Mouse (Mus musculus) liver, embryonic 13.5 days (tissue): ENCODE results near the gene Ccdc175. TPM values are rescaled to one million over a fixed set of nuclear protein-coding genes. Genes with fewer than 3 reads are reported as not detected.

Experiments used
- ATAC-seq: fragments of 200-750 bp; cut with Nextera tagmentation; 2 replicates; pipeline ENCODE4 v1.8.0; 2017; ENCODE audit warnings: low read depth, mild to moderate bottlenecking, moderate number of reproducible peaks, moderate library complexity
- DNase-seq: peaks from one replicate; pipeline ENCODE4 v3.0.0; 2022
- H3K27ac ChIP-seq: fragments of 300-500 bp; sonication (generic); 2 replicates; pipeline ENCODE4 v1.5.1; 2015; ENCODE audit warnings: moderate library complexity, mild to moderate bottlenecking, inconsistent platforms
- H3K27me3 ChIP-seq: fragments of 300-500 bp; sonication (generic); 2 replicates; pipeline ENCODE4 v1.6.1; 2015; ENCODE audit warnings: mild to moderate bottlenecking, inconsistent platforms
- H3K36me3 ChIP-seq: fragments of 300-500 bp; sonication (generic); 2 replicates; pipeline ENCODE4 v1.6.1; 2015; ENCODE audit warnings: mild to moderate bottlenecking, inconsistent platforms
- H3K4me1 ChIP-seq: fragments of 300-500 bp; sonication (generic); replicated peaks from 2 replicates; pipeline ENCODE4 v1.6.1; 2015; ENCODE audit warnings: inconsistent platforms
- H3K4me2 ChIP-seq: fragments of 300-500 bp; sonication (generic); 2 replicates; pipeline ENCODE4 v1.6.1; 2015; ENCODE audit warnings: inconsistent platforms, mild to moderate bottlenecking, moderate library complexity
- H3K4me3 ChIP-seq: fragments of 300-500 bp; sonication (generic); replicated peaks from 2 replicates; pipeline ENCODE4 v1.5.1; 2015; ENCODE audit warnings: mild to moderate bottlenecking, inconsistent platforms
- H3K9ac ChIP-seq: fragments of 300-500 bp; sonication (generic); 2 replicates; pipeline ENCODE4 v1.6.1; 2015; ENCODE audit warnings: mild to moderate bottlenecking, inconsistent platforms
- H3K9me3 ChIP-seq: fragments of 300-500 bp; sonication (generic); replicated peaks from 2 replicates; pipeline ENCODE4 v1.6.1; 2016; ENCODE audit warnings: inconsistent platforms
- WGBS: fragments of 180-500 bp; shearing (Covaris S2); methylation state at CpG from one replicate; pipeline ENCODE4 v1.1.7; 2015; ENCODE audit not compliant: insufficient replicate concordance; 5-methylcytosine and 5-hydroxymethylcytosine counted together
- polyA plus RNA-seq: library from polyadenylated mRNA; unstranded; fragments of >200 nt; fragmentation: Nextera tagmentation; extraction: Ambion mirVana; gene quantifications from 2 replicates; pipeline ENCODE4 v1.2.1, GENCODE M21; 2015

Gene Ccdc175
- polyA plus RNA-seq, 1 experiment from 2014 or later: not detected

DNA sequence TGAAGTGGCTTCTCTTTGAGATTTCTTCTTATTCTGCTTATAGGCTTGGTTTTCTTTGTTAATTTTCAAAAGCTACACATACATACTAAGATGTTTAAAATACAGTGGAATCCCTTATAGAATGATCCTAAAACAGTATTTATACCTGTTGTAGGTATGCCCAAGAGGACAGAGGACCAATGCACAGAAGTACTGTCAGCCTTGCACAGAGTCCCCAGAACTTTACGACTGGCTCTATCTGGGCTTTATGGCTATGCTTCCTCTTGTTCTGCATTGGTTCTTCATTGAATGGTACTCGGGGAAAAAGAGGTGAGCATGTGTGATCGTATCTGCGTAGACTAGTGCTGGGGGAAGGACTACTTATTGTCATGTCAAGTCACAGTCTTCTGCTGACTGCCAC, 95.0 kb downstream of the Ccdc175 start:
- H3K9ac ChIP-seq: no peak overlapping the region
- no peak for DNase-seq
- H3K4me2 ChIP-seq: no peak overlapping the region
- H3K27me3 ChIP-seq: peaks cover 3% of the 10 kb centered on the region
- peaks cover 25% of the 10 kb centered on the region for H3K4me1 ChIP-seq
- WGBS: 83% methylated on average over 4 of the region's 4 CpGs
- no peak for ATAC-seq
- no peak overlapping the region for H3K4me3 ChIP-seq
- H3K36me3 ChIP-seq: peaks cover 31% of the 10 kb centered on the region
- no peaks in the 10 kb centered on the region for H3K9me3 ChIP-seq
- H3K27ac ChIP-seq: no peak overlapping the region

DNA sequence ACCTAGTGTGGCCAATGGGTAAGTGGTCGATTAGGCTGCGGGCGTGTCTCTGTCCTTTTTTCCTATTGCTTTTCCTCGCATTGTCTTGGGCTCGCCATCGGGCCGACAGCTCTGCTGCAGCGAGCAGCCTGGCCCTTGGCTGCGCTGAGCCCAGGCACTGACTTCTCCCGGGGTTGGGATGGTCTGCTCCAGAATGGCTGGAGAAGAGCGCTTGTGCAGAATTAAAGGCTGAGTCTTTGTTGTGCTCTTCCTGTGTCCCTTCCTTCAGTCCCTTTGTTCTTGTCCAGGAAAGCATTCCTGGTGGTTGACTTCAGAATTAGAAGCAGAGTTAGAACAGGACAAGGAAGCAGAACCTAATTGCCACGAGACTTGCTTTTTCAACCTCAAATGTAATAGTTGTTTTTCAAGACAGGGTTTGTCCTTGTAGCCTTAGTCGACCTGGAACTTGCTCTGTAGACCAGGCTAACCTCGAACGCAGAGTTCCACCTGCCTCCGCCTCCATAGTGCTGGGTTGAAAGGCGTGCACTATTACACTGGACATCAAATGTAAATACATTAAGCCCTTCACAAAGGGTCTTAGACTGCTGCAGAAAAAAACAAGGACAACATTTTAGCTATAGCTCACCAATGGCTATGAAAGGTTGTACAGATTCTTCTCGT, 98.5 kb downstream of the Ccdc175 start:
- Histone ChIP-seq H3K4me3 (peak overlapping the region; percentile 72), H3K27ac (peak overlapping the region; percentile 81), H3K9ac (peak overlapping the region; percentile 77), H3K36me3 (0 out of 2 replicates have a peak, but pooled peaks cover 4% of the 10 kb centered on the region), H3K4me2 (peak overlapping the region; percentile 83), H3K9me3 (no peaks in the 10 kb centered on the region), H3K4me1 (peaks cover 42% of the 10 kb centered on the region), H3K27me3 (peaks cover 22% of the 10 kb centered on the region)
- ATAC-seq: peak; percentile 27
- 2% methylated on average over 18 of the region's 18 CpGs for WGBS
- no peak for DNase-seq

- ATAC-seq: peak; percentile 89
- peak within 1 kb of the TSS; percentile 77 for H3K9ac ChIP-seq
- H3K9me3 ChIP-seq: no peaks in the 10 kb centered on the region
- peaks cover 22% of the 10 kb centered on the region for H3K27me3 ChIP-seq
- H3K4me1 ChIP-seq: peaks cover 42% of the 10 kb centered on the region
- peak within 1 kb of the TSS; percentile 83 for H3K4me2 ChIP-seq
- 0 out of 2 replicates have a peak, but pooled peaks cover 3% of the 10 kb centered on the region for H3K36me3 ChIP-seq
- DNase-seq: peak; percentile 98
- WGBS: under 1% methylated on average over 60 of the region's 60 CpGs
- H3K4me3 ChIP-seq: peak within 1 kb of the TSS; percentile 72
- peak within 1 kb of the TSS; percentile 81 for H3K27ac ChIP-seq
These were observed 99.3 kb downstream of the Ccdc175 start, which contains the start of the genes L3hypdh and Jkamp for GRCm38 (mm10) chr12:72085329-72086165. Gene L3hypdh, minus strand, starts transcription at chr12:72085439. Gene Jkamp, plus strand, starts transcription at chr12:72085589.

DNA sequence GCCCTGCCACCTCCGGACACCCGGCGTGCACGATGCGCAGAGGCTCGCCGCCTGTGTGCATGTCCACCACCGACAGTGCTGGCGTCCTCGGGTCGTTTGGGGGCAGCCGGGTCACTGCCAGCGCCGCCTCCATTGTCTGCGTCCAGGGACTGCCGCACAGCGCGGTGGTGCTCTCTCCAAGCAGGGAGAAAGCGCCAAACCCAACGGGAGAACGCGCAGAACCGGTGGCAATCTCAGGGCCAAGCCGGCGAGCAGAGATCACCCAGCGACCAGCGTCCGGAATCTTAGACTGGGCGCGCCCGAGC, 99.9 kb downstream of the Ccdc175 start:
- Histone ChIP-seq H3K27ac (peak overlapping the region; percentile 81), H3K4me1 (peaks cover 42% of the 10 kb centered on the region), H3K36me3 (no peaks in the 10 kb centered on the region), H3K4me3 (peak overlapping the region; percentile 72), H3K9ac (peak overlapping the region; percentile 66), H3K4me2 (peak overlapping the region; percentile 83), H3K9me3 (no peaks in the 10 kb centered on the region), H3K27me3 (peaks cover 22% of the 10 kb centered on the region)
- WGBS: under 1% methylated on average over 31 of the region's 31 CpGs
- DNase-seq: no peak
- ATAC-seq: no peak; the same call in 1 of the 2 replicates

GRCm38 (mm10) chr12:72084261-72085023, 100.4 kb downstream of the Ccdc175 start:
- Histone ChIP-seq H3K4me3 (peak overlapping the region; percentile 72), H3K4me2 (peak overlapping the region; percentile 83), H3K4me1 (peaks cover 42% of the 10 kb centered on the region), H3K36me3 (no peaks in the 10 kb centered on the region), H3K9me3 (no peaks in the 10 kb centered on the region), H3K27ac (peak overlapping the region; percentile 81), H3K27me3 (peaks cover 22% of the 10 kb centered on the region), H3K9ac (peak overlapping the region; percentile 66)
- DNase-seq: no peak
- ATAC-seq: peak; percentile 6; the same call in 1 of the 2 replicates
- WGBS: 7% methylated on average over 46 of the region's 46 CpGs

GRCm38 (mm10) chr12:72083265-72083664, 101.6 kb downstream of the Ccdc175 start:
- H3K9ac ChIP-seq: no peak overlapping the region
- no peak for DNase-seq
- WGBS: 65% methylated on average over 9 of the region's 9 CpGs
- H3K4me2 ChIP-seq: no peak overlapping the region
- no peak overlapping the region for H3K4me3 ChIP-seq
- no peaks in the 10 kb centered on the region for H3K36me3 ChIP-seq
- H3K27ac ChIP-seq: no peak overlapping the region
- H3K4me1 ChIP-seq: peaks cover 42% of the 10 kb centered on the region
- peaks cover 22% of the 10 kb centered on the region for H3K27me3 ChIP-seq
- no peak for ATAC-seq
- no peaks in the 10 kb centered on the region for H3K9me3 ChIP-seq

- H3K9ac ChIP-seq: no peak overlapping the region
- WGBS: 22% methylated on average over 18 of the region's 18 CpGs
- peak overlapping the region; percentile 45 for H3K4me2 ChIP-seq
- H3K27me3 ChIP-seq: peaks cover 22% of the 10 kb centered on the region
- no peak overlapping the region for H3K4me3 ChIP-seq
- ATAC-seq (no peak), DNase-seq (no peak)
- H3K4me1 ChIP-seq: peaks cover 33% of the 10 kb centered on the region
- H3K9me3 ChIP-seq: no peaks in the 10 kb centered on the region
- H3K27ac ChIP-seq: no peak overlapping the region
- no peaks in the 10 kb centered on the region for H3K36me3 ChIP-seq
These were observed 102.5 kb downstream of the Ccdc175 start for GRCm38 (mm10) chr12:72082370-72082769.

GRCm38 (mm10) chr12:72081961-72082360, 102.9 kb downstream of the Ccdc175 start:
- ATAC-seq (no peak), DNase-seq (no peak)
- Histone ChIP-seq H3K27me3 (peaks cover 22% of the 10 kb centered on the region), H3K9me3 (no peaks in the 10 kb centered on the region), H3K4me1 (peaks cover 30% of the 10 kb centered on the region), H3K9ac (no peak overlapping the region), H3K4me2 (peak overlapping the region; percentile 45), H3K27ac (no peak overlapping the region), H3K4me3 (no peak overlapping the region), H3K36me3 (no peaks in the 10 kb centered on the region)
- WGBS: 37% methylated on average over 3 of the region's 3 CpGs

- no peak overlapping the region for H3K4me2 ChIP-seq
- ATAC-seq (peak; percentile 51; the same call in 1 of the 2 replicates), DNase-seq (no peak)
- peaks cover 8% of the 10 kb centered on the region for H3K4me1 ChIP-seq
- H3K36me3 ChIP-seq: peaks cover 12% of the 10 kb centered on the region; the same call in 1 of the 2 replicates
- no peak overlapping the region for H3K9ac ChIP-seq
- 72% methylated on average over 3 of the region's 3 CpGs for WGBS
- no peak overlapping the region for H3K27ac ChIP-seq
- no peak overlapping the region for H3K4me3 ChIP-seq
- H3K27me3 ChIP-seq: peaks cover 6% of the 10 kb centered on the region
- H3K9me3 ChIP-seq: no peaks in the 10 kb centered on the region
These were observed 106.6 kb downstream of the Ccdc175 start for GRCm38 (mm10) chr12:72078248-72078647.

DNA sequence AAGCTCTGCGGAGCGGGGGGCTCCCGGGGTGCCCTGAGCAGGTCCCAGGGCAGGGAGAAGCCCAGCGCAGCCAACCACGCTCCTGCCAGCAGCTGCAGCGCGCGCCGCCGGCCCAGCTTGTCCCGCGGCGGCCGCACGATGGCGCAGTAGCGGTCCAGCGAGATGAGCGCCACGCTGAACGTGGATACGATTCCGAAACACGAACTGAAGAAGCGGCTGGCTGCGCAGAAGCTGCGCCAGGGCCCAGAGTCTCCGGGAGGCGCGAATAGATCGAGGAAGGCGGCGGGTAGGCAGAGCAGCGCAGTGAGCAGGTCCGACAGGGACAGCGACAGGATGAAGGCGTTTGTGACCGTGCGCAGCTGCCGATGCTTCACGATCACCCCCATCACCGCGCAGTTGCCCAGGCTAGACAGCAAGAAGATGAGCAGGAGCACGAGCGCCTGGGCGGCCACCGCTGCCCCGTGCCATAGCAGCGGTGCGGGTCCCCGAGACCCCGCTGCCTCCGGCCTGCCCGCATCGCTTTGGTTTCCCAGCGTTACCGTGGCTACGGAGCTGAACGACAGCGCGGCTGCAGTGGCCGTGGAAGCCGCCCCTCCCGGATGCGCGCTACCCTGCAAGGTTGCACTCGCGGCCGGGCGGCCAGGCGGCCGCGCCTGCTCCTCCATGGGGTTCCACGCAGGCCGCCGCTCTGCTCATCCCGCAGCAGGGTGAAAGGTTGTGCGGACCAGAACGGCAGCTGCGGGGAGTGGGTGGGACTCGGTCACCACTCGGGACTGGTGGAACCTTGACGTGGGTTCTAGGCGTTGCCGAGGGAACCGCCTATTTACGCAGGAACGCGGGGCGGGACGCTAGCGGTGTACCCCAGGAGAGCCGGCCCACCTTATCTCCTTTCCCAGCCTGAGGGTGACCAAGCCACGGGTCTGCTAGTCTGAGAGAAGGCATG, 114.2 kb downstream of the Ccdc175 start, which contains the start of gene Gpr135:
TSS of gene Gpr135 (minus strand) at position 799 of the 943 bp plus-strand sequence.
- DNase-seq (peak; percentile 31), ATAC-seq (peak; percentile 71)
- H3K4me1 ChIP-seq: peaks cover 16% of the 10 kb centered on the region
- no peaks in the 10 kb centered on the region for H3K9me3 ChIP-seq
- WGBS: under 1% methylated on average over 94 of the region's 94 CpGs
- H3K4me3 ChIP-seq: peak within 1 kb of the TSS; percentile 63
- no peak within 1 kb of the TSS for H3K27ac ChIP-seq
- peak within 1 kb of the TSS; percentile 86 for H3K4me2 ChIP-seq
- peaks cover 12% of the 10 kb centered on the region; the same call in 1 of the 2 replicates for H3K36me3 ChIP-seq
- peak within 1 kb of the TSS; percentile 45 for H3K9ac ChIP-seq
- H3K27me3 ChIP-seq: peaks cover 54% of the 10 kb centered on the region
